Mouse (Mus musculus) intestine, embryonic 15.5 days (tissue): ENCODE measurements around the gene Stat3. TPM values are rescaled to one million over a fixed set of nuclear protein-coding genes. Genes with fewer than 3 reads are reported as not detected.

Experiments used
- ATAC-seq: fragments of 200-750 bp; cut with Nextera tagmentation; 2 replicates; pipeline ENCODE4 v1.8.0; 2017; ENCODE audit warnings: moderate TSS enrichment, moderate library complexity
- H3K27ac ChIP-seq: fragments of 300-500 bp; sonication (generic); 2 replicates; pipeline ENCODE4 v1.5.1; 2015; ENCODE audit warnings: mild to moderate bottlenecking, inconsistent platforms
- H3K27me3 ChIP-seq: fragments of 300-500 bp; sonication (generic); replicated peaks from 2 replicates; pipeline ENCODE4 v1.6.1; 2015; ENCODE audit warnings: inconsistent platforms
- H3K36me3 ChIP-seq: fragments of 300-500 bp; sonication (generic); 2 replicates; pipeline ENCODE4 v1.6.1; 2015; ENCODE audit warnings: inconsistent platforms
- H3K4me1 ChIP-seq: fragments of 300-500 bp; sonication (generic); replicated peaks from 2 replicates; pipeline ENCODE4 v1.6.1; 2015; ENCODE audit warnings: inconsistent platforms
- H3K4me2 ChIP-seq: fragments of 300-500 bp; sonication (generic); replicated peaks from 2 replicates; pipeline ENCODE4 v1.6.1; 2015; ENCODE audit warnings: mild to moderate bottlenecking, inconsistent platforms
- H3K4me3 ChIP-seq: fragments of 300-500 bp; sonication (generic); replicated peaks from 2 replicates; pipeline ENCODE4 v1.5.1; 2015; ENCODE audit warnings: inconsistent platforms
- H3K9ac ChIP-seq: fragments of 300-500 bp; sonication (generic); 2 replicates; pipeline ENCODE4 v1.6.1; 2015; ENCODE audit warnings: inconsistent platforms
- H3K9me3 ChIP-seq: fragments of 300-500 bp; sonication (generic); 2 replicates; pipeline ENCODE4 v1.6.1; 2016; ENCODE audit warnings: inconsistent platforms
- WGBS: fragments of 180-500 bp; shearing (Covaris S2); methylation state at CpG from one replicate; pipeline ENCODE4 v1.1.7; 2015; 5-methylcytosine and 5-hydroxymethylcytosine counted together
- polyA plus RNA-seq: library from polyadenylated mRNA; unstranded; fragments of >200 nt; fragmentation: Nextera tagmentation; extraction: Ambion mirVana; gene quantifications from 2 replicates; pipeline ENCODE4 v1.2.1, GENCODE M21; 2015

The Stat3 gene
- polyA plus RNA-seq, 1 experiment from 2014 or later, result 45.8 TPM

- Histone ChIP-seq H3K4me3 (peak overlapping the region; percentile 92), H3K4me2 (peak overlapping the region; percentile 80), H3K36me3 (no peaks in the 10 kb centered on the region), H3K9ac (peak overlapping the region; percentile 89), H3K9me3 (no peaks in the 10 kb centered on the region), H3K27ac (peak overlapping the region; percentile 87), H3K4me1 (peaks cover 4% of the 10 kb centered on the region; the same call in 1 of the 2 replicates), H3K27me3 (no peaks in the 10 kb centered on the region)
- whole genome bisulfite sequencing, result under 1% methylated on average over 47 of the region's 48 CpGs
- peak; percentile 9; the same call in 1 of the 2 replicates for ATAC-seq
These were observed 429 bp downstream of the Stat3 start for GRCm38 (mm10) chr11:100938711-100939511.

GRCm38 (mm10) chr11:100938112-100938511 is 1.2 kb downstream of the Stat3 start:
- Histone ChIP-seq H3K9me3 (no peaks in the 10 kb centered on the region), H3K27me3 (no peaks in the 10 kb centered on the region), H3K4me2 (peak overlapping the region; percentile 80), H3K36me3 (no peaks in the 10 kb centered on the region), H3K9ac (peak overlapping the region; percentile 1; the same call in 1 of the 2 replicates), H3K27ac (0 out of 2 replicates have a peak overlapping the region, but pooled peaks have one; percentile 13), H3K4me1 (peaks cover 4% of the 10 kb centered on the region; the same call in 1 of the 2 replicates), H3K4me3 (peak overlapping the region; percentile 92)
- WGBS, result 22% methylated on average over 5 of the region's 5 CpGs
- no peak for ATAC-seq

- H3K9me3 ChIP-seq, result no peaks in the 10 kb centered on the region
- no peak overlapping the region for H3K4me3 ChIP-seq
- H3K4me2 ChIP-seq, result peak overlapping the region; percentile 80; the same call in 1 of the 2 replicates
- no peak overlapping the region for H3K9ac ChIP-seq
- WGBS, result 64% methylated on average over 4 of the region's 4 CpGs
- no peaks in the 10 kb centered on the region for H3K27me3 ChIP-seq
- no peak overlapping the region for H3K27ac ChIP-seq
- H3K4me1 ChIP-seq, result peaks cover 4% of the 10 kb centered on the region; the same call in 1 of the 2 replicates
- no peaks in the 10 kb centered on the region for H3K36me3 ChIP-seq
- no peak for ATAC-seq
These were observed 2.0 kb downstream of the Stat3 start for GRCm38 (mm10) chr11:100937295-100937694.

- peaks cover 11% of the 10 kb centered on the region for H3K4me1 ChIP-seq
- H3K4me2 ChIP-seq, result no peak overlapping the region
- no peak overlapping the region for H3K27ac ChIP-seq
- H3K27me3 ChIP-seq, result no peaks in the 10 kb centered on the region
- 91% methylated on average over 8 of the region's 8 CpGs for WGBS
- ATAC-seq, result no peak
- no peak overlapping the region for H3K9ac ChIP-seq
- no peaks in the 10 kb centered on the region for H3K9me3 ChIP-seq
- no peaks in the 10 kb centered on the region for H3K36me3 ChIP-seq
- H3K4me3 ChIP-seq, result no peak overlapping the region
These were observed 3.7 kb downstream of the Stat3 start for GRCm38 (mm10) chr11:100935373-100936355.

GRCm38 (mm10) chr11:100931254-100931921 is 8.0 kb downstream of the Stat3 start:
- H3K27me3 ChIP-seq, result no peaks in the 10 kb centered on the region
- H3K36me3 ChIP-seq, result no peaks in the 10 kb centered on the region
- WGBS, result 28% methylated on average over 12 of the region's 12 CpGs
- H3K4me1 ChIP-seq, result peaks cover 9% of the 10 kb centered on the region; the same call in 1 of the 2 replicates
- no peak overlapping the region for H3K9ac ChIP-seq
- H3K9me3 ChIP-seq, result no peaks in the 10 kb centered on the region
- peak overlapping the region; percentile 52 for H3K4me2 ChIP-seq
- ATAC-seq, result peak; percentile 81; the same call in 1 of the 2 replicates
- peak overlapping the region; percentile 48; the same call in 1 of the 2 replicates for H3K27ac ChIP-seq
- peak overlapping the region; percentile 33 for H3K4me3 ChIP-seq

- no peaks in the 10 kb centered on the region for H3K36me3 ChIP-seq
- no peaks in the 10 kb centered on the region for H3K9me3 ChIP-seq
- no peaks in the 10 kb centered on the region for H3K27me3 ChIP-seq
- H3K4me3 ChIP-seq, result no peak overlapping the region
- H3K4me2 ChIP-seq, result no peak overlapping the region
- peaks cover 9% of the 10 kb centered on the region; the same call in 1 of the 2 replicates for H3K4me1 ChIP-seq
- ATAC-seq, result no peak
- WGBS, result 63% methylated on average over 7 of the region's 7 CpGs
- no peak overlapping the region for H3K27ac ChIP-seq
- no peak overlapping the region for H3K9ac ChIP-seq
These were observed 8.7 kb downstream of the Stat3 start for GRCm38 (mm10) chr11:100930611-100931010.

- Histone ChIP-seq H3K4me1 (peaks cover 9% of the 10 kb centered on the region; the same call in 1 of the 2 replicates), H3K9ac (no peak overlapping the region), H3K27ac (no peak overlapping the region), H3K4me2 (no peak overlapping the region), H3K27me3 (no peaks in the 10 kb centered on the region), H3K9me3 (no peaks in the 10 kb centered on the region), H3K4me3 (no peak overlapping the region), H3K36me3 (no peaks in the 10 kb centered on the region)
- WGBS, result 80% methylated on average over 3 of the region's 3 CpGs
- ATAC-seq, result no peak
These were observed 12.0 kb downstream of the Stat3 start for GRCm38 (mm10) chr11:100927386-100927785.

GRCm38 (mm10) chr11:100924386-100924919 is 14.9 kb downstream of the Stat3 start:
- Histone ChIP-seq H3K9ac (no peak overlapping the region), H3K4me2 (no peak overlapping the region), H3K36me3 (no peaks in the 10 kb centered on the region), H3K4me1 (no peaks in the 10 kb centered on the region), H3K4me3 (no peak overlapping the region), H3K27me3 (no peaks in the 10 kb centered on the region), H3K27ac (no peak overlapping the region), H3K9me3 (no peaks in the 10 kb centered on the region)
- peak; percentile 82 for ATAC-seq
- WGBS, result 95% methylated on average over 1 of the region's 1 CpGs

- 82% methylated on average over 4 of the region's 4 CpGs for WGBS
- Histone ChIP-seq H3K4me1 (no peaks in the 10 kb centered on the region), H3K27me3 (no peaks in the 10 kb centered on the region), H3K27ac (no peak overlapping the region), H3K4me2 (no peak overlapping the region), H3K36me3 (no peaks in the 10 kb centered on the region), H3K9me3 (no peaks in the 10 kb centered on the region), H3K4me3 (no peak overlapping the region), H3K9ac (no peak overlapping the region)
- no peak for ATAC-seq
These were observed 18.3 kb downstream of the Stat3 start for GRCm38 (mm10) chr11:100920887-100921624.

- H3K27me3 ChIP-seq, result no peaks in the 10 kb centered on the region
- no peaks in the 10 kb centered on the region for H3K9me3 ChIP-seq
- WGBS, result 91% methylated on average over 5 of the region's 5 CpGs
- no peak for ATAC-seq
- H3K4me2 ChIP-seq, result no peak overlapping the region
- H3K4me3 ChIP-seq, result no peak overlapping the region
- H3K27ac ChIP-seq, result no peak overlapping the region
- no peak overlapping the region for H3K9ac ChIP-seq
- H3K36me3 ChIP-seq, result no peaks in the 10 kb centered on the region
- no peaks in the 10 kb centered on the region for H3K4me1 ChIP-seq
These were observed 21.3 kb downstream of the Stat3 start for GRCm38 (mm10) chr11:100918007-100918406.

- Histone ChIP-seq H3K4me2 (no peak overlapping the region), H3K4me1 (0 out of 2 replicates have a peak, but pooled peaks cover 3% of the 10 kb centered on the region), H3K4me3 (no peak overlapping the region), H3K9me3 (no peaks in the 10 kb centered on the region), H3K36me3 (no peaks in the 10 kb centered on the region), H3K27me3 (no peaks in the 10 kb centered on the region), H3K27ac (no peak overlapping the region), H3K9ac (no peak overlapping the region)
- no peak for ATAC-seq
- 92% methylated on average over 4 of the region's 4 CpGs for WGBS
These were observed 22.8 kb downstream of the Stat3 start for GRCm38 (mm10) chr11:100916432-100916971.
